Mouse (Mus musculus): ENCODE data around the gene Card19. TPM values are rescaled to one million over a fixed set of nuclear protein-coding genes. Genes with fewer than 3 reads are reported as not detected.

Card19 gene
- polyA plus RNA-seq, 1 experiment from 2014 or later: 58.9 TPM

GRCm38 (mm10) chr13:49225633-49226032 is 9.8 kb upstream of the Card19 start:
- POLR2A ChIA-PET: no interaction called here
- in situ Hi-C loops (cut with MboI; ENCODE audit: low pct_unique_long_range_greater_than_20kb): no loop called here

GRCm38 (mm10) chr13:49225159-49225558 is 9.3 kb upstream of the Card19 start:
- ChIA-PET CTCF (interaction anchor here (0.9 kb wide), 1 partner anchor 9 kb away, joined by 3 read pairs; no protein-coding TSS in a partner anchor), POLR2A (interaction anchor here (0.7 kb wide), 1 partner anchor 337 kb away, joined by 5 read pairs; no protein-coding TSS in a partner anchor)
- no peak for TF ChIP-seq CTCF (IDR thresholded peaks at IDR 0.05)
- peaks cover 21% of the 10 kb centered on the region for H3K27me3 ChIP-seq
- ATAC-seq (no peak), DNase-seq (ENCODE audit: low read depth, low spot score) (no peak)
- in situ Hi-C loops (cut with MboI; ENCODE audit: low pct_unique_long_range_greater_than_20kb): no loop called here

More at GRCm38 (mm10) chr13:49225633-49226032, 9.8 kb upstream of the Card19 start:
- CTCF ChIA-PET: interaction anchor here (0.9 kb wide), 1 partner anchor 8 kb away, joined by 3 read pairs; no protein-coding TSS in a partner anchor
- no peak for ATAC-seq
- DNase-seq (ENCODE audit: low read depth, low spot score): no peak
- no peak for TF ChIP-seq CTCF (IDR thresholded peaks at IDR 0.05)
- peaks cover 21% of the 10 kb centered on the region for H3K27me3 ChIP-seq

- in situ Hi-C loops (cut with MboI; ENCODE audit: low pct_unique_long_range_greater_than_20kb): no loop called here
- ATAC-seq (no peak), DNase-seq (ENCODE audit: low read depth, low spot score) (no peak)
- POLR2A ChIA-PET: interaction anchor here (0.7 kb wide), 1 partner anchor 336 kb away, joined by 5 read pairs; no protein-coding TSS in a partner anchor
- CTCF ChIA-PET: interaction anchor here (0.9 kb wide), 1 partner anchor 9 kb away, joined by 3 read pairs; no protein-coding TSS in a partner anchor
- H3K27me3 ChIP-seq: peaks cover 21% of the 10 kb centered on the region
- no peak for TF ChIP-seq CTCF (IDR thresholded peaks at IDR 0.05)
Measured at GRCm38 (mm10) chr13:49224729-49225128, 8.9 kb upstream of the Card19 start.

GRCm38 (mm10) chr13:49224314-49224713 is 8.5 kb upstream of the Card19 start:
- no peak for TF ChIP-seq CTCF (IDR thresholded peaks at IDR 0.05)
- DNase-seq (ENCODE audit: low read depth, low spot score) (no peak), ATAC-seq (no peak)
- ChIA-PET CTCF (no interaction called here), POLR2A (no interaction called here)
- in situ Hi-C loops (cut with MboI; ENCODE audit: low pct_unique_long_range_greater_than_20kb): no loop called here
- H3K27me3 ChIP-seq: peaks cover 21% of the 10 kb centered on the region

GRCm38 (mm10) chr13:49220912-49221311 is 5.1 kb upstream of the Card19 start:
- in situ Hi-C loops (cut with MboI; ENCODE audit: low pct_unique_long_range_greater_than_20kb): no loop called here
- peaks cover 19% of the 10 kb centered on the region for H3K27me3 ChIP-seq
- CTCF ChIA-PET: no interaction called here
- no peak for ATAC-seq
- POLR2A ChIA-PET: no interaction called here
- no peak for TF ChIP-seq CTCF (IDR thresholded peaks at IDR 0.05)
- no peak for DNase-seq (ENCODE audit: low read depth, low spot score)

GRCm38 (mm10) chr13:49219367-49219766 is 3.5 kb upstream of the Card19 start:
- TF ChIP-seq CTCF (IDR thresholded peaks at IDR 0.05): no peak
- ATAC-seq (no peak), DNase-seq (ENCODE audit: low read depth, low spot score) (no peak)
- ChIA-PET CTCF (interaction anchor here (1.1 kb wide), 1 partner anchor 219 kb away, joined by 4 read pairs; no protein-coding TSS in a partner anchor), POLR2A (no interaction called here)
- in situ Hi-C loops (cut with MboI; ENCODE audit: low pct_unique_long_range_greater_than_20kb): no loop called here
- H3K27me3 ChIP-seq: peaks cover 11% of the 10 kb centered on the region

GRCm38 (mm10) chr13:49218651-49219050 is 2.8 kb upstream of the Card19 start:
- no peak for TF ChIP-seq CTCF (IDR thresholded peaks at IDR 0.05)
- ATAC-seq: no peak
- no peak for DNase-seq (ENCODE audit: low read depth, low spot score)
- ChIA-PET CTCF (interaction anchor here (1.1 kb wide), 1 partner anchor 219 kb away, joined by 4 read pairs; no protein-coding TSS in a partner anchor), POLR2A (no interaction called here)
- in situ Hi-C loops (cut with MboI; ENCODE audit: low pct_unique_long_range_greater_than_20kb): no loop called here
- H3K27me3 ChIP-seq: peaks cover 11% of the 10 kb centered on the region

- CTCF ChIA-PET: no interaction called here
- ATAC-seq (no peak), DNase-seq (ENCODE audit: low read depth, low spot score) (no peak)
- peaks cover 5% of the 10 kb centered on the region for H3K27me3 ChIP-seq
- in situ Hi-C loops (cut with MboI; ENCODE audit: low pct_unique_long_range_greater_than_20kb): no loop called here
- POLR2A ChIA-PET: interaction anchor here (0.6 to 0.9 kb wide), 2 partner anchors 30 to 31 kb away, joined by 3 read pairs; no protein-coding TSS in a partner anchor
- TF ChIP-seq CTCF (IDR thresholded peaks at IDR 0.05): no peak
Measured at GRCm38 (mm10) chr13:49216808-49217561, 1.1 kb upstream of the Card19 start.

GRCm38 (mm10) chr13:49216220-49216552 is 349 bp upstream of the Card19 start:
- ChIA-PET CTCF (no interaction called here), POLR2A (interaction anchor here (0.9 kb wide), 1 partner anchor 30 kb away, joined by 3 read pairs; no protein-coding TSS in a partner anchor)
- in situ Hi-C loops (cut with MboI; ENCODE audit: low pct_unique_long_range_greater_than_20kb): no loop called here
- DNase-seq (ENCODE audit: low read depth, low spot score) (no peak), ATAC-seq (no peak)
- H3K27me3 ChIP-seq: peaks cover 2% of the 10 kb centered on the region
- no peak for TF ChIP-seq CTCF (IDR thresholded peaks at IDR 0.05)

- ChIA-PET CTCF (no interaction called here), POLR2A (no interaction called here)
- no peaks in the 10 kb centered on the region for H3K27me3 ChIP-seq
- no peak for TF ChIP-seq CTCF (IDR thresholded peaks at IDR 0.05)
- DNase-seq (ENCODE audit: low read depth, low spot score) (no peak), ATAC-seq (no peak)
- in situ Hi-C loops (cut with MboI; ENCODE audit: low pct_unique_long_range_greater_than_20kb): no loop called here
Measured at GRCm38 (mm10) chr13:49215128-49215503, 721 bp downstream of the Card19 start.

- H3K27me3 ChIP-seq: no peaks in the 10 kb centered on the region
- ATAC-seq: no peak
- no peak for DNase-seq (ENCODE audit: low read depth, low spot score)
- ChIA-PET CTCF (no interaction called here), POLR2A (interaction anchor here (0.9 kb wide), 1 partner anchor 57 kb away, joined by 3 read pairs; no protein-coding TSS in a partner anchor)
- no peak for TF ChIP-seq CTCF (IDR thresholded peaks at IDR 0.05)
- in situ Hi-C loops (cut with MboI; ENCODE audit: low pct_unique_long_range_greater_than_20kb): no loop called here
Measured at GRCm38 (mm10) chr13:49214454-49214853, 1.4 kb downstream of the Card19 start.

Data from Patski (cell line).